Mouse (Mus musculus) MN1 (cell line): ENCODE measurements around the gene Stk11ip.
A peak's percentile ranks its signal among the peaks of the same experiment; 100 is the strongest.

Source experiments
- DNase-seq: peaks from one replicate; pipeline ENCODE4 v3.0.0-alpha.2; 2016; ENCODE audit warnings: low spot score

Gene Stk11ip

GRCm38 (mm10) chr1:75521321-75522031 is at the start of gene Stk11ip:
Stk11ip (plus strand) TSS chr1:75521529.
- DNase-seq: peak; percentile 92

DNA sequence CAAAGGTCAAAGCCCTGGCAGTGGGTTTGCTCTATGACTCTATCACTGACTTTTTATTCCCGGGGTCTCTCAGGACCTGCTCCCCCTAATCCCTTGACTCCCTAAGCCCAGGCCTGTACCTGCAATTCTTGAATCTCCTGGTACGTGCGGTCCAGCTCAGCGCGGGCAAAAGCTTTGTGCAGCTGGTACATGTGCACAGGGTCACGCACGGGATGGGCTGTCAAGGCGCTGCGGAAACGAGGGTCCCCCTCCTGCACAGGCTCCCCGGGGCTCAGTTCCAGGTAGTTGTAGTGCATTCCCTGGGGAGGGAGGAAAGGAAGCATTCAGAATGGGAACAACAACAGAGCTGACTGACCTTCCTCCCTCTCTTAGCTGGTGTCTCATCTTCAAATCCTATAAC is 44.9 kb upstream of the Stk11ip start:
- no peak for DNase-seq

- DNase-seq: peak; percentile 88
Observed at GRCm38 (mm10) chr1:75477264-75477965, 43.9 kb upstream of the Stk11ip start.

- no peak for DNase-seq
Observed at GRCm38 (mm10) chr1:75477966-75478290, 43.4 kb upstream of the Stk11ip start.

DNA sequence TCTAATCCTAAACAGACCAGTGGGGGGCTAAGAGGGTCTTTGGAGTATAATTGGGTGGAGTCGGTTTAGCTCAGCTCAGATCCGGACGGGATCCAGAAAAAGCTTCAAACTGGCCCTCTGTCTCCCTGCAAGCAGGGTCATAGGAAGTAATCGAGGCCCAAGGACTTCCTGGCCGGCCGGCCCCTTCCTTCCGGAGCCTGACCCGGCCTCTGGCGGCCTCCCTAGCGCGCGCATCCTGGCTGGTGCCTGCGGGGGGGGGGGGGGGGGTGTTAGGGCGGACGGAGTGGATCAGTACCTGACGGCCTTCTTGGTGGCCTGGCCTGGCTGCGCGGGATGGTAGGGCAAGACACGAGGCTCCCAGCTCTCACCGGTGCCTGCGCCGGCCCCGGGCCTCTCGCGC is 42.8 kb upstream of the Stk11ip start:
- peak; percentile 66 for DNase-seq

DNA sequence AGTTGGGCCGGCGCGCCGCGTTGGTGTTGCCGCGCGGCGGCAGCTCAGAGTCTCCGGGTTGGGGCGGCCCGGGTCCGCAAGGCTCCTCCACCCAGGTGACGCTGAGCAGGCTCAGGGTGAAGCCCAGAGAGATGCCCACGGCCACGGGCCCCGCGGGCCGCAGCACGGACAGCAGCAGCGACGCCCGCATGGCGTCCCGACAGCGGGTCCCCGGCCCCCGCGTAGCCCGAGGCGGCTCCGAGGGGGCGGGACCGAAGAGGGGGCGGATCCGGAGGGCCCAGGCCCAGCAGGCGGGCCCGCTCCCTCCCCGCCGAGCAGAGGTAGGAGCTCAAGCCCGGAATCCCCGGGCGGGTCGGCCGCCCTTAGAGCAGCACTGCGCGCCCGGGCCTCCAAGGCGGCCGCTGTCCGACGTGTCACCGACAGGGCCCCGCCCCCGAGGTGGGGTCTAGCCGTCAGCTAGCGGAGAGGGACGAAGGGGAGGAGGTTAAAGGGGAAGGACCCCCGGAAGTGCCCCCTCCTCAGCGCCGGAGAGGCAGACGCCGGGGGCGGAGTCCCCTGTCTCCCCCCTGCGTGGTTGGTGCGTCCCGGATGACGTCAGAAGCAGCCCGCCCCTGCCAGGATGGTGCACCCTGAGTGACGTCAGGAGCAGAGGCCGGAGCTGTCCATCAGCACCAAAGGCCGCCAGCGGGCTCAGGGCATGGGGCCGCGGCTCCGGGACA is 42.3 kb upstream of the Stk11ip start, which contains the start of the genes Chpf and Tmem198:
Gene Chpf, minus strand, starts transcription at position 392 of the 719 bp plus-strand sequence.
Gene Tmem198, plus strand, starts transcription at position 617 of the 719 bp plus-strand sequence.
- DNase-seq: peak; percentile 98

GRCm38 (mm10) chr1:75479635-75479989 is 41.7 kb upstream of the Stk11ip start:
- DNase-seq: no peak

DNA sequence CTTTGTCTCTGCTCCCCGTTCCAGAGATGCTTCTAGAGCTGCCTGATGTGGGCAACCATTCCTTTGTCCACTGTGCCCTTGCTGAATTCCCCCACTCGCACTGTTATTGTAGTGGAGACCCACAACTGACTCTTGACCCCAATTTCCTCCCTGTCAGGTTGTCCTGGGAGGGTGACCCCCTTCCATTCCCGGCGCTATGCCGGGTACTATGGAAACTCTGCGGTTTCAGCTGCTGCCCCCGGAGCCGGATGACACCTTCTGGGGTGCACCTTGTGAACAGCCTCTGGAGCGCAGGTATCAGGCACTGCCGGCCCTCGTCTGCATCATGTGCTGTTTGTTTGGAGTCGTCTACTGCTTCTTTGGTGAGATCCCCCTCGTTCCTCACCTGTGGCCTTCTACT is 41.3 kb upstream of the Stk11ip start:
- DNase-seq: no peak

DNA sequence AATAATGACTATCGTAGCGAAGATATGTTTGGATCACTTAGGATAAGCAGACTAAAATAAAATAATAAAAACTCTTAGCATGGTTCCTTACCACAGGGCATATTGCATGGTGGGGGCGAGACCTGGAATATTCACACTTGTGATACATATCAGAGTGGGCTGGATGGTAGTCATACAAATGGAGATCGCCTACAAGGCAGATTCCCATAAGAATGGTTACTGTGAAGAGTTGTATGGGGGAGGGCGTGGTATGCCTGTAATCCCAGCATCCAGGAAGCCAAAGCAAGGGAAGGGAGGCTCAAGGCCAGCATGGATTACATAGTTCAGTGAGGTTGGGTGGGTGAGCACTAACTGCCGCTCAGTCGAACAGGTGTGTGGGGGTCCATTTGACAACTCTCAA is 40.6 kb upstream of the Stk11ip start:
- DNase-seq: no peak

DNA sequence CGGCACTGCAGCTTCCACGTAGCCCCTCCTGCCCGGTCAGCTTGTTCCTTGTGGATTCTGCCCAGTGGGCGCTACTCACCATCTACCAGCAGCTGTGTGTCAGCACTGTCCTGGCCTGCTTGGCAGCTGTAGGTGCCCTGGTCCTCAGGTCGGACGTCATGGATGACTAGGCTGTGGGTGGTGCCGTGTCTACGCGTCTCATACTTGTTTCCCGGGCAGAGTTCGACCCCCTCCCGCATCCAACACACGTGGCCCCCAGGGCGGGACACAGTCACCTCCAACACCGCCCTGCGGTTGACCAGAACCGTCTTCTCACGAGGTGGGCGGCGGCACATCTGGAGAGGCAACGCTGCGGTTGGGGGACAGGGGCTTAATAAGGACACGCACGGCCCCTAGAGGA is 34.8 kb upstream of the Stk11ip start:
- DNase-seq: peak; percentile 76

- peak; percentile 44 for DNase-seq
Observed at GRCm38 (mm10) chr1:75487040-75487404, 34.3 kb upstream of the Stk11ip start.

DNA sequence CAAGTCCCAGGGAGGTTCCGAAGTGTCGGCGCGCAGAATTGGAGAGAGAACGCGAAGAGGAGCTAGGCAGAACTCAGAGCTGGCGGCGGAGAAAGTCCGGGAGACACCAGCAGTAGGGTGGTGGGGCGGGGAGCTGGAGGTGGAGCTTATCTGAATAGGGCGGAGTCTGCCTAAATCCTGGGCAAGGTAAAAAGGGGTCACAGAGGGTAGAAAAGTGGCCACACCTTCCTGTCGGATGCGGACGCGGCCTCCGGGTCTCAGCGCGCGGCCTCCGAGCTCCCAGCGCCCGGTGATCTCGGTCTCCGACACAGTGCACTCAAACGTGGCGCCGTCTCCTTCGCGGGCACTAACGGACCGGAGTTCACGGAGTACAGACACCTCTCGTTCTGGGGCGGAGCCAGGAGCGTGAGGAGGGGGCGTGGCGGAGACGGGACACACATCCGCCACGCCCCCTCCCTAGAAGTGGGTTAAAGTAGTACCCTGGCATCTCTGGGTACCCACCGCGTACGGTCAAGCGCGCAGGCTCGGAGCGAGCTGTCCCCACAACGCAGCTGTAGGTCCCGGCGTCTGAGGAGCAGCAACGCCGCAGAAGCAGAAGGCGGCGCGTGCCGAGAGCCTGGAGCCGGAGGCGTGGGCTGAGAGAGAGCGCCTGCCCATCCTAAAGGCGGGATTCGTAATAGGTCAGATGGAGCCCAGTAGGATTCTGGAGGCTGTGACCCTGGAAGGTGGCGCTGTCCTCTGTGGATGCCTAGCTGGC is 33.7 kb upstream of the Stk11ip start:
- peak; percentile 94 for DNase-seq

GRCm38 (mm10) chr1:75490785-75491551 is 30.4 kb upstream of the Stk11ip start:
- no peak for DNase-seq

- no peak for DNase-seq
Observed at GRCm38 (mm10) chr1:75492579-75493170, 28.7 kb upstream of the Stk11ip start.

GRCm38 (mm10) chr1:75494878-75495548 is 26.3 kb upstream of the Stk11ip start:
- DNase-seq: peak; percentile 59

DNA sequence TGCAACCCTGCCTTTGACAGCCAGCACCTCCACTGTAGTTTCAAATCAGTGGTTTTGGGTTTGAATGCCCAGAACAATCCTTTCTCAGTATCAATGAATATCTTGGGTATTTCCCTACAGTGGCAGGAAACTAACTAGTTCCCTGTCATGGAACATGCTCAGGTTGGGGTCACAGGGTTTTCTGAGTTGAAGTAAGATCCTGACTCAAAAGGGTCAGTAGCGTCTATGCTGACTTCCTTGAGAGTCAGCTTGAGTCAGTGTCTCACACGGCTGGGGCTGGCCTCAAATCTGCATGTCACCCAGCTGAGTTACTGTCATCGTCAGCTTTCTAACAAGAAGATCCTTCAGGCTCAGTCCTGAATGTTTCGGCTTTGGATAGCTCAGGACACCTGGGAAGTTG is 22.4 kb upstream of the Stk11ip start:
- DNase-seq: no peak

GRCm38 (mm10) chr1:75499441-75499840 is 21.9 kb upstream of the Stk11ip start:
- DNase-seq: no peak

DNA sequence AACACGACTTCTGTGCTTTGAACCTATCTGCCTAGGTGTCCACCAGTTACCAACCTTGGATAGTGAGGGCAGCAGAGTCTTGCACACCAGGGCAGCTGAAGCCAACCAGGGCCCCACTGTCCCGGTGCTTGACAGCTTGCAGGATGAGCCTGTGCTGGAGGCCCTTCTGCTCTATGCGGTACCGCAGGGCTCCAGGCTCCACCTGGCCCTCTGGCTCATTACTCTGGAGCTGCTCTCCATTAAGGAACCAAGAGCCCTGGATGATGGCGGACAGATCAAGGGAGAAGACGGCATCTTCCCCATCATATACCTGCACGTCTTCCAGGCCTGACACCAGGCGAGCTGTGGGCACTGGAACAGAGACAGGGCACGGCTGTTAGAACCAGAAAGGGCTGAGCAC is 19.4 kb upstream of the Stk11ip start:
- DNase-seq: no peak

- DNase-seq: no peak
Observed at GRCm38 (mm10) chr1:75502945-75503650, 18.2 kb upstream of the Stk11ip start.

DNA sequence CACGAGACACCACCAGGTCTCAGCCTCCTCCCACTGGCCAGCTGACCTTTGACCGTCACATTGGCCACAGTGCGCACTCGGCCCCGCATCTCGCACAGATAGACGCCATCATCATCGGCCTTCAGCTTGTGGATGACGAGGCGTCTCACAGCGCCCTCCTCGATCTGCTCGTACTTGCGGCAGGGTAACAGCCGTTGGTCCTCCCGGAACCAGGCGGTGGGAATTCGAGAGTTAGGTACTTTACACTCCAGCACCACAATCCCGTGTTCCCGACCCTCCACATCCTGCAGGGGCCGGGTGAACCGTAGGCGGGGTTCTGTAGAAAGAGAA is 17.7 kb upstream of the Stk11ip start:
- no peak for DNase-seq
